Mouse (Mus musculus): ENCODE data around the gene Pla2g4e.

Pla2g4e gene

GRCm38 (mm10) chr2:120153586-120154360 lies 91.4 kb downstream of the Pla2g4e start:
- DNase-seq, result peak in 1 of 2 experiments; percentile 12

- no peak for DNase-seq
Observed at GRCm38 (mm10) chr2:120150571-120150970, 94.6 kb downstream of the Pla2g4e start.

- DNase-seq, result no peak
Observed at GRCm38 (mm10) chr2:120149634-120150033, 95.5 kb downstream of the Pla2g4e start.

- DNase-seq, result no peak
Observed at GRCm38 (mm10) chr2:120147999-120148398, 97.1 kb downstream of the Pla2g4e start.

GRCm38 (mm10) chr2:120147364-120147763 lies 97.8 kb downstream of the Pla2g4e start:
- no peak for DNase-seq

GRCm38 (mm10) chr2:120146543-120146942 lies 98.6 kb downstream of the Pla2g4e start:
- no peak for DNase-seq

GRCm38 (mm10) chr2:120144390-120144789 lies 100.7 kb downstream of the Pla2g4e start:
- DNase-seq, result no peak

- no peak for DNase-seq
Observed at GRCm38 (mm10) chr2:120142336-120142735, 102.8 kb downstream of the Pla2g4e start.

GRCm38 (mm10) chr2:120141671-120142070 lies 103.5 kb downstream of the Pla2g4e start:
- DNase-seq, result no peak

- no peak for DNase-seq
Observed at GRCm38 (mm10) chr2:120140326-120140725, 104.8 kb downstream of the Pla2g4e start.

- DNase-seq, result no peak
Observed at GRCm38 (mm10) chr2:120139091-120139490, 106.0 kb downstream of the Pla2g4e start.

- no peak for DNase-seq
Observed at GRCm38 (mm10) chr2:120137281-120137680, 107.9 kb downstream of the Pla2g4e start.

GRCm38 (mm10) chr2:120134453-120135075 lies 110.6 kb downstream of the Pla2g4e start:
- DNase-seq, result no peak

- DNase-seq, result no peak
Observed at GRCm38 (mm10) chr2:120131881-120132280, 113.3 kb downstream of the Pla2g4e start.

- no peak for DNase-seq
Observed at GRCm38 (mm10) chr2:120129252-120129908, 115.8 kb downstream of the Pla2g4e start.

- no peak for DNase-seq
Observed at GRCm38 (mm10) chr2:120128611-120129051, 116.5 kb downstream of the Pla2g4e start.

- DNase-seq, result no peak
Observed at GRCm38 (mm10) chr2:120128011-120128410, 117.1 kb downstream of the Pla2g4e start.

- no peak for DNase-seq
Observed at GRCm38 (mm10) chr2:120126901-120127300, 118.2 kb downstream of the Pla2g4e start.

GRCm38 (mm10) chr2:120126408-120126807 lies 118.7 kb downstream of the Pla2g4e start:
- DNase-seq, result peak; percentile 12 to 21

GRCm38 (mm10) chr2:120125461-120125860 lies 119.7 kb downstream of the Pla2g4e start:
- no peak for DNase-seq

GRCm38 (mm10) chr2:120124946-120125345 lies 120.2 kb downstream of the Pla2g4e start:
- peak in 1 of 2 experiments; percentile 29 for DNase-seq

- peak; percentile 30 to 56 for DNase-seq
Observed at GRCm38 (mm10) chr2:120124096-120124495, 121.0 kb downstream of the Pla2g4e start.

GRCm38 (mm10) chr2:120122983-120123382 lies 122.2 kb downstream of the Pla2g4e start:
- no peak for DNase-seq

- DNase-seq, result no peak
Observed at GRCm38 (mm10) chr2:120117346-120117745, 127.8 kb downstream of the Pla2g4e start.
